Mouse (Mus musculus): ENCODE data around the gene Elovl6. TPM values are rescaled to one million over a fixed set of nuclear protein-coding genes. Genes with fewer than 3 reads are reported as not detected.

Gene Elovl6
- polyA plus RNA-seq, 1 experiment = 40.6 TPM

DNA sequence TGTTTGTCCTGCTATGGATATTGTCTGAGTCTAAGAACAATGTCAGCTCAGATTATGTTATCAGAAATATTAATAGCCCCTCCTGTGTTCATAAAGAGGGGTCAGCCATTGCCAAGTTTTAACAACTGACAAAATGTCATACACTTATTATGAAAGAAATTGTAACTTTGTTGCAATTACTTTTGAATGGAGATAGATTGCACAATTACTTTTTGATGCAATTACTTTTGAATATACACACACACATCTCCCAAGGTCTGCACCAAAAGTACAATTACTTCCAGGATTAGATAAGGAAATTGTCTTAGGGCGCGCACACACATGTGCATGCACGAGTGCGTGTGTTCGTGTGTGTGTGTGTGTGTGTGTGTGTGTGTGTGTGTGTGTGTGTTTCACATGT is 90.5 kb downstream of the Elovl6 start:
- WGBS = 94% methylated on average over 5 of the region's 5 CpGs
- Histone ChIP-seq H3K4me1 (ENCODE audit: control insufficient read depth, insufficient read depth, low read length) (peaks cover 5% of the 10 kb centered on the region), H3K4me3 (replicated peaks; ENCODE audit: insufficient read depth, low read depth, low read length) (no peak overlapping the region), H3K27ac (ENCODE audit: insufficient read depth, low read length) (no peak overlapping the region), H3K27me3 (ENCODE audit: control insufficient read depth, insufficient read depth, low read length) (no peaks in the 10 kb centered on the region)
- DNase-seq = no peak
- no peak for TF ChIP-seq POLR2A (IDR thresholded peaks at IDR 0.05; ENCODE audit: borderline replicate concordance, insufficient read depth, low read length)
- TF ChIP-seq CTCF (IDR thresholded peaks at IDR 0.05; ENCODE audit: borderline replicate concordance, insufficient read depth, low read depth, low read length) = no peak

DNA sequence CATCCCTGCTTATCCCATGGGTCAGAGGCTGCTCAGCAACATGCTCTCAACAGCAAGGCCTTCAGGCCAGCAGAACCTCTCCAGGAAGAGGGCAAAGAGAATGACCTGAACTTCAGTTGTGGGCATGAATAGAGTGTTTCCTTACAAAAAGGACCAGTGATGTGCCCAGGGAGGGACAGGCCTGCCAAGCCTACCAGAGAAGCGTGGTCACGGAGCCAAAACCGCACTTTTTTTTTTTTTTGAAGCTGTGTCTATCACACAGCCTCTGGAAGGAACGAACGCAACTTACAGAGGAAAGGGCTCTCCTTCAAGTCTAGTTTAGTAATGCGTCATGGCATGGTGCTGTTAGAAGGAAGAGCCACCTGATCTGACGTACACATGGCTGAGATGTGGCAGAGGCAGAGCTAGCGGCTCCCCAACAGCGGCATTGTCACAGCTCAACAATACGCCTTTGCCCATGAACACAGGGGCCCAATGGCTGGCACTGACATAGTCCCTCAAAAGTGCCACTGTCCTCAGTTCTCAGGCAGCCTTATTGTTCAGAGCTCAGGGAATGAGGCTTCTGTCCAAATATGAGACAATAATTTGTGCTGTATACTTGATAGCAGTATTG is 92.1 kb downstream of the Elovl6 start:
- 80% methylated on average over 10 of the region's 10 CpGs for WGBS
- Histone ChIP-seq H3K4me3 (replicated peaks; ENCODE audit: insufficient read depth, low read depth, low read length) (no peak overlapping the region), H3K4me1 (ENCODE audit: control insufficient read depth, insufficient read depth, low read length) (peaks cover 5% of the 10 kb centered on the region), H3K27me3 (ENCODE audit: control insufficient read depth, insufficient read depth, low read length) (no peaks in the 10 kb centered on the region), H3K27ac (ENCODE audit: insufficient read depth, low read length) (no peak overlapping the region)
- no peak for TF ChIP-seq POLR2A (IDR thresholded peaks at IDR 0.05; ENCODE audit: borderline replicate concordance, insufficient read depth, low read length)
- no peak for TF ChIP-seq CTCF (IDR thresholded peaks at IDR 0.05; ENCODE audit: borderline replicate concordance, insufficient read depth, low read depth, low read length)
- DNase-seq = no peak

DNA sequence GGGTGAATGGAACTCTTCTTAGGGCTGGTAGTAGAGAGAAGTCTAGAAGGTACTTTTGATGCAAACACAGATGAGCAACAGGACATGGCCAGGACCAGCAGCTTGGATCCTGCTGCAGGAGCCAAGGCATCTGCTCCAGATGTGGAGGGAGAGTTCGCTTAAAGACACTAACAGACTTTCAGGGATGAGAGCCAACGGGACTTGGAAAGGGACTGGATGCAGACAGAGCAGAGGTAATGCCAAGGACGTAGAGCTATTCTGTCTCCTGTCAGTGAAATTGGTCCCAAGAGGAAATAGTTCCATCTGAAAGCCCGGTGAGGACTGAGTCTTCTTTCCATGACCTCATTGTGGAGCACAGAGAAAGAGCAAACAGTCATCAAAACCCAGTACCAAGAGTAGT is 95.1 kb downstream of the Elovl6 start:
- H3K4me1 ChIP-seq (ENCODE audit: control insufficient read depth, insufficient read depth, low read length) = no peaks in the 10 kb centered on the region
- WGBS = 45% methylated on average over 4 of the region's 4 CpGs
- no peaks in the 10 kb centered on the region for H3K27me3 ChIP-seq (ENCODE audit: control insufficient read depth, insufficient read depth, low read length)
- H3K4me3 ChIP-seq (replicated peaks; ENCODE audit: insufficient read depth, low read depth, low read length) = no peak overlapping the region
- H3K27ac ChIP-seq (ENCODE audit: insufficient read depth, low read length) = no peak overlapping the region
- TF ChIP-seq CTCF (IDR thresholded peaks at IDR 0.05; ENCODE audit: borderline replicate concordance, insufficient read depth, low read depth, low read length) = no peak
- no peak for TF ChIP-seq POLR2A (IDR thresholded peaks at IDR 0.05; ENCODE audit: borderline replicate concordance, insufficient read depth, low read length)
- no peak for DNase-seq

DNA sequence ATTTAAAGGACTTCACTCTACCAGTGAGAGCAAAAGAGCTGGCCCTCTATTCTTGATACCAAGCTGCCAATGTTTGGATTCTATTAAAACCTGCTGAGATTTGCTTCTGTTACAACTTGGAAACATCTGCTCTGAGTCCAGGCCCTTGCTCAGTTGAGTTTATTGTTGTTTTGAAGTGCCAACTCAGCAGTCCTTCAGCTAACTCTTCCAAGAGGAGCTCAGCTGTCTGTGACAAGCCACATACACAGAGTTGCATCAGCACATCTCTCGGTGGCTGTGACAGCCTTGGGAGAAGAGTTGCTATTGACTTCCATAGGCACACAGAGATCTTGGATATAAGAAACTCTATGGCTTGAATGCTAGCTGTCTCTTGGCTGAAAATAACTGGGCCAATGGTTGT is 98.9 kb downstream of the Elovl6 start:
- H3K27ac ChIP-seq (ENCODE audit: insufficient read depth, low read length) = no peak overlapping the region
- H3K4me3 ChIP-seq (replicated peaks; ENCODE audit: insufficient read depth, low read depth, low read length) = no peak overlapping the region
- H3K4me1 ChIP-seq (ENCODE audit: control insufficient read depth, insufficient read depth, low read length) = no peaks in the 10 kb centered on the region
- DNase-seq = no peak
- no peaks in the 10 kb centered on the region for H3K27me3 ChIP-seq (ENCODE audit: control insufficient read depth, insufficient read depth, low read length)
- WGBS = 32% methylated on average over 1 of the region's 1 CpGs
- no peak for TF ChIP-seq POLR2A (IDR thresholded peaks at IDR 0.05; ENCODE audit: borderline replicate concordance, insufficient read depth, low read length)
- TF ChIP-seq CTCF (IDR thresholded peaks at IDR 0.05; ENCODE audit: borderline replicate concordance, insufficient read depth, low read depth, low read length) = no peak

DNA sequence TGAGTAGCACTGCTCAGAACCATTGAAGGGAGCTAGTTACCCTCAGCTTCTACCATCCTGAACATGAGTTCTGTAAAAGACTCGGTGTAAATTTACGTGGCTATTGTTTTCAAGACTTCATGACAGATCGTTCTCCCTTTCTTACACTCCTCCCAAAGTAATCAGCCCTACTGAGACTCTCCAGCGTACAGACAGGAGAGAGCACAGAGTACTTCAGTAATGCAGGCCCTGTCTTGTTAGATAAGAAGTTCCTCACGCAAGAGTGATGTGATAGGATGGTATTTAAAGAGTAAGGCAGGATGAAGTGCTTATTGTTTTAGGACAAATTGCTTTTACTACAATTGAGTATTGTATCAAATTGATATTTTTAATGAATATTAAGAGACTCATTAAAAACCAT is 99.7 kb downstream of the Elovl6 start:
- H3K27me3 ChIP-seq (ENCODE audit: control insufficient read depth, insufficient read depth, low read length) = no peaks in the 10 kb centered on the region
- DNase-seq = no peak
- no peaks in the 10 kb centered on the region for H3K4me1 ChIP-seq (ENCODE audit: control insufficient read depth, insufficient read depth, low read length)
- no peak overlapping the region for H3K4me3 ChIP-seq (replicated peaks; ENCODE audit: insufficient read depth, low read depth, low read length)
- no peak for TF ChIP-seq CTCF (IDR thresholded peaks at IDR 0.05; ENCODE audit: borderline replicate concordance, insufficient read depth, low read depth, low read length)
- H3K27ac ChIP-seq (ENCODE audit: insufficient read depth, low read length) = no peak overlapping the region
- 98% methylated on average over 5 of the region's 5 CpGs for WGBS

DNA sequence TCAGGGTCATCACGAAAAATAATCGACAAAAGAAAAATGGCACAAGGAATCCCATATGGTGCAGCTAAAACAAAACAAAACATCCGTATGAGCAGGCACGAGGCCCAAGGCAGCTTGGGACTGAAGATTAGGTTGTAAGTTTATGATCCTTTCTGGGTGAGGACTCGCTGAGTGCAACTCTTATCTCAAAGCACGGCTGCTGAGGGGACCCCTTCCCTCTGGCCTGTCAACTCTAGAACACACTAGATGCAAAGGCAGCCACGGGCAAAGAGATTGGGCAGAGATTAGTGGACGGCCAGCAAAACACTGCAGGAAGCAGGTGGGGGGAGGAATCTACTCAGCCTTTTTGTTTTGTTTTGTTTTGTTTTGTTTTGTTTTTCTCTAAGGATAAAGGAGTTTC is 101.4 kb downstream of the Elovl6 start:
- Histone ChIP-seq H3K4me1 (ENCODE audit: control insufficient read depth, insufficient read depth, low read length) (no peaks in the 10 kb centered on the region), H3K27me3 (ENCODE audit: control insufficient read depth, insufficient read depth, low read length) (no peaks in the 10 kb centered on the region), H3K27ac (ENCODE audit: insufficient read depth, low read length) (no peak overlapping the region), H3K4me3 (replicated peaks; ENCODE audit: insufficient read depth, low read depth, low read length) (no peak overlapping the region)
- DNase-seq = no peak
- 79% methylated on average over 8 of the region's 8 CpGs for WGBS
- TF ChIP-seq POLR2A (IDR thresholded peaks at IDR 0.05; ENCODE audit: borderline replicate concordance, insufficient read depth, low read length) (no peak), CTCF (IDR thresholded peaks at IDR 0.05; ENCODE audit: borderline replicate concordance, insufficient read depth, low read depth, low read length) (no peak)

DNA sequence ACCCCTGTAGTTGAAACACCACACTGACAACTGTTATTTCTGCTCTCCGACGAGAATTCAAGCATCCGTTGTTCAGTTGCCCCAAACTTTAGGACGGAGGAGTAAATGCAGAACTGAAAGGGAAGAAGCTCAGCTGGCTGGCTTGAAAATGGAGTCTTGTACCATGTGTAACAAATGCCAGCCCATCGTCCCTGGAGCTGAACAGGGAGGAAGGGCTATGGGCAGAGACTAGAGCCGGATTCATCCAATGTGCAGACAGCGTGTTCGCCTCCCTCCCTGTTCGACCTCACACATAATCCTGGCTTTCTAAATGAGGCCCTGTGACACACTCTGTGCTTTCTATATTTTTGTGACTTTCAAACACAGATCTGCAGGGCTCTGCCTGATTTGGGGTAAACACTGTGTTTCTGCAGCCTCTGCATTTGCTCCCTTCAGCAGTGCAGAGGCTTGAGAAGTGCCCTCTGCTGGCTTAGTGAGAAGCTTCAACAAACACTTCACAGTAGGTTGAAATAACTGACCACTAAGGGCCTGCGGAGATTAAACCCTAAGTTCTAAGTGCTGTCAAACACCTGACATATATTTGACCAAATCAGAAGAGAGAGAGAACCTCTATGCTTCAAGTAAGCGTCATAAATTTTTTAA is 102.2 kb downstream of the Elovl6 start:
- Histone ChIP-seq H3K27ac (ENCODE audit: insufficient read depth, low read length) (no peak overlapping the region), H3K27me3 (ENCODE audit: control insufficient read depth, insufficient read depth, low read length) (no peaks in the 10 kb centered on the region), H3K4me1 (ENCODE audit: control insufficient read depth, insufficient read depth, low read length) (no peaks in the 10 kb centered on the region), H3K4me3 (replicated peaks; ENCODE audit: insufficient read depth, low read depth, low read length) (no peak overlapping the region)
- peak; percentile 45 to 47 for DNase-seq
- TF ChIP-seq CTCF (IDR thresholded peaks at IDR 0.05; ENCODE audit: borderline replicate concordance, insufficient read depth, low read depth, low read length) (peak; percentile 42; the same call in 1 of the 2 replicates), POLR2A (IDR thresholded peaks at IDR 0.05; ENCODE audit: borderline replicate concordance, insufficient read depth, low read length) (no peak)
- WGBS = 73% methylated on average over 11 of the region's 11 CpGs

DNA sequence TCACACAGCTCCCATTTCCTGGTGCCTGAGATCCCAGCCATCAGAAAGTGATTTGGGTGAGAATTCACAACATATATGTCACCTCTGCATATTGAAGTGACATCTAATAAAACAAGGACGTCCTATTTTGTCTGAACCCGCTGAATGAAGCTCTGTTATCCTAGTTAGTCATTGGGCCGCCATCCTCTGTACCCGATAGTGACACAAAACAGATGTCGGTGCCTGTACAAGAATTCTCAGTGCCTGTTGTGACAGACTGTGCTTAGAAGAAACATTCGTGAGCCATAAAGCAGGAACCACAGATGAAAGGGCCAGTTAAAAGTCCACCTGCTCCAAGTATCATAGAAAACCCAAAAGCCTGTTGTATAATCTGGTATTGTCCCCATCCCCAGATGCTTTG is 105.3 kb downstream of the Elovl6 start:
- H3K4me3 ChIP-seq (replicated peaks; ENCODE audit: insufficient read depth, low read depth, low read length) = no peak overlapping the region
- WGBS = 92% methylated on average over 6 of the region's 6 CpGs
- TF ChIP-seq CTCF (IDR thresholded peaks at IDR 0.05; ENCODE audit: borderline replicate concordance, insufficient read depth, low read depth, low read length) (no peak), POLR2A (IDR thresholded peaks at IDR 0.05; ENCODE audit: borderline replicate concordance, insufficient read depth, low read length) (no peak)
- H3K27ac ChIP-seq (ENCODE audit: insufficient read depth, low read length) = no peak overlapping the region
- H3K27me3 ChIP-seq (ENCODE audit: control insufficient read depth, insufficient read depth, low read length) = no peaks in the 10 kb centered on the region
- DNase-seq = no peak
- peaks cover 9% of the 10 kb centered on the region; the same call in 1 of the 2 replicates for H3K4me1 ChIP-seq (ENCODE audit: control insufficient read depth, insufficient read depth, low read length)

All from cerebellum, adult 2 months (tissue).